Mouse (Mus musculus): ENCODE results near the gene Mtmr3. TPM values are rescaled to one million over a fixed set of nuclear protein-coding genes. Genes with fewer than 3 reads are reported as not detected.

The Mtmr3 gene
- total and polyA plus RNA-seq, 3 experiments, result 29.1 to 31.9 TPM; not detected in 1

DNA sequence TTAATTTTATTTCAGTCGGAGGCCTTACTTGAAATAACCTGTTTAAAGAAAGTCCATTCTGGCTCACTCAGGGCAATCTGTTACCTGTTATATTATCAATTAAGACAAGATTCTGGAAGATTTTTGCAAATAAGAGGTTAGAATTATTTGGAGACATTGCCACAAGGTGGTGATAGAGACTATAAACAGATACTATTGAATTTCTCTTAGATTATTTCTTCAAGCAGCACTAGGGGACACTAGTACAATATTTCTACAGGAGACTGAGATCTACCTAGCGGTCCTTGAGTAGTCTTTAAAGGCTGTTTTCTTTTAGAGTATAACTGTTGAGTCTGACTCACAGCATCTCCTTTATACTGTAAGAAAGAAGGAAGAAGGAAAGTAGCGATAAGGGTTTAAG is 158.0 kb downstream of the Mtmr3 start (continued):
- TF ChIP-seq BHLHE40 (IDR thresholded peaks at IDR 0.05; ENCODE audit: borderline replicate concordance, low read depth, low read length) (no peak), EP300 (IDR thresholded peaks at IDR 0.05; ENCODE audit: low read depth in 1 of 2, low read length in 2 of 2) (no peak), POLR2A (IDR thresholded peaks at IDR 0.05; ENCODE audit: control insufficient read depth in 1 of 2, insufficient read depth in 1 of 2, low read depth in 1 of 2, low read length in 2 of 2, poor library complexity in 1 of 2) (no peak), MYC (IDR thresholded peaks at IDR 0.05; ENCODE audit: low read depth, low read length) (no peak), NELFE (IDR thresholded peaks at IDR 0.05; ENCODE audit: low read depth, low read length) (no peak), CTCF (IDR thresholded peaks at IDR 0.05 in 2 of 3, conservative IDR thresholded peaks at IDR 0.05 in 1 of 3; ENCODE audit: control insufficient read depth in 1 of 3, insufficient read depth in 1 of 3, low read depth in 2 of 3, low read length in 3 of 3, poor library complexity in 1 of 3, severe bottlenecking in 1 of 3) (peak in 2 of 3 experiments; percentile 22 to 90; a peak in 3 of 6 replicates)

DNA sequence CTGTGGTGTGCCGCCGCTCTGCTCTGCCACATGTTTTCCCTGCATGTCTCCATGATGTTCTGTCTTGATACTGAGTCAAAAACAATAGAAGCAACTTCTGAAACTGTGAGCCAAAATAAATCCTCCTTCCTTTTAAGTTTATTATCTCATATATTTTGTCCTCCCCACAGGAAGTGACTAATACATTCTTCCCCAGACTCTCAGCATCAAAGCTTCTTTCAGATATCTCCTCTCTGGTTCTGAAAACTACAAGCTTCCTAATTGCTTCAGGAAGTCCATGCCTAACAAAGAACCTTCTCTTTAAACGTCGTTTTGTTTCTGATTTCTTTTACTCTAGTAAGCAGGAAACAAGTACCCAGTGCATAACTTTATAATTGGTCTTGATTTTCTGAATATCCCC is 160.2 kb downstream of the Mtmr3 start:
- TF ChIP-seq GATA1 (IDR thresholded peaks at IDR 0.05; ENCODE audit: low read depth, low read length) (0 out of 2 replicates have a peak, but pooled peaks have one; percentile 21), SIN3A (IDR thresholded peaks at IDR 0.05; ENCODE audit: low read length) (no peak)
- peaks cover 0 to 2% of the 10 kb centered on the region in 2 experiments; a peak in 1 of 4 replicates for H3K4me1 ChIP-seq (ENCODE audit: control insufficient read depth in 1 of 2, insufficient read depth in 2 of 2, low read length in 2 of 2)
- H3K79me2 ChIP-seq (ENCODE audit: control insufficient read depth, insufficient read depth, low read length, poor library complexity), result peaks cover 1% of the 10 kb centered on the region; the same call in 1 of the 2 replicates
- no peak overlapping the region for H3K4me3 ChIP-seq (ENCODE audit: control insufficient read depth in 1 of 2, insufficient read depth in 1 of 2, low read depth in 2 of 2, low read length in 2 of 2)
- no peak for DNase-seq (ENCODE audit: low read depth, low spot score)
- no peak overlapping the region for H3K9ac ChIP-seq (ENCODE audit: control insufficient read depth, low read depth, low read length, poor library complexity, severe bottlenecking)
- peaks cover 0 to 2% of the 10 kb centered on the region in 2 experiments; a peak in 3 of 4 replicates for H3K36me3 ChIP-seq (ENCODE audit: control insufficient read depth in 1 of 2, insufficient read depth in 2 of 2, low read length in 2 of 2)
- no peaks in the 10 kb centered on the region for H3K27me3 ChIP-seq (ENCODE audit: control insufficient read depth in 1 of 2, insufficient read depth in 2 of 2, low read length in 2 of 2)
- H3K9me3 ChIP-seq (replicated peaks; ENCODE audit: insufficient read depth, low read length), result no peaks in the 10 kb centered on the region
- no peak overlapping the region for H3K27ac ChIP-seq (ENCODE audit: control insufficient read depth, low read depth, low read length)

Other genes with a start within 250 kb of the Mtmr3 start
- 17.0 and 18.6 TPM in 2 replicates for gene Hormad2, start 153.8 kb downstream of the Mtmr3 start, total RNA-seq (2012; rRNA removed)
- 10 to 100 TPM in 1 of 2 experiments, not detected in 1; 16.0 TPM for gene Hormad2, start 153.8 kb downstream of the Mtmr3 start, polyA plus RNA-seq (2012; ENCODE audit: insufficient read depth in 1 of 2, insufficient read length in 2 of 2, low read depth in 1 of 2, low replicate concordance in 2 of 2, missing spikeins in 1 of 2)
- gene Gm11032, start 25.2 kb upstream of the Mtmr3 start, total RNA-seq (2012; rRNA removed), result not detected in 2 replicates
- not detected for gene Gm11032, start 25.2 kb upstream of the Mtmr3 start, polyA plus RNA-seq (2012; ENCODE audit: insufficient read depth in 1 of 2, insufficient read length in 2 of 2, low read depth in 1 of 2, low replicate concordance in 2 of 2, missing spikeins in 1 of 2)
- gene Ascc2, start 42.9 kb upstream of the Mtmr3 start, total RNA-seq (2012; rRNA removed), result 27.5 and 29.4 TPM in 2 replicates
- 10 to 100 TPM; 43.5 to 98.2 TPM for gene Ascc2, start 42.9 kb upstream of the Mtmr3 start, polyA plus RNA-seq (2012; ENCODE audit: insufficient read depth in 1 of 2, insufficient read length in 2 of 2, low read depth in 1 of 2, low replicate concordance in 2 of 2, missing spikeins in 1 of 2)
- gene Uqcr10, start 109.5 kb upstream of the Mtmr3 start, total RNA-seq (2012; rRNA removed), result 1,416 and 1,438 TPM in 2 replicates
- 100 to 1,000 TPM in 1 of 2 experiments, not detected in 1; 598 TPM for gene Uqcr10, start 109.5 kb upstream of the Mtmr3 start, polyA plus RNA-seq (2012; ENCODE audit: insufficient read depth in 1 of 2, insufficient read length in 2 of 2, low read depth in 1 of 2, low replicate concordance in 2 of 2, missing spikeins in 1 of 2)
- gene Zmat5, start 109.8 kb upstream of the Mtmr3 start, total RNA-seq (2012; rRNA removed), result 39.3 and 40.1 TPM in 2 replicates
- gene Zmat5, start 109.8 kb upstream of the Mtmr3 start, polyA plus RNA-seq (2012; ENCODE audit: insufficient read depth in 1 of 2, insufficient read length in 2 of 2, low read depth in 1 of 2, low replicate concordance in 2 of 2, missing spikeins in 1 of 2), result 10 to 100 TPM in 1 of 2 experiments, not detected in 1; 36.9 TPM
- 0.23 TPM in 2 replicates for gene Cabp7, start 151.9 kb upstream of the Mtmr3 start, total RNA-seq (2012; rRNA removed)
- not detected for gene Cabp7, start 151.9 kb upstream of the Mtmr3 start, polyA plus RNA-seq (2012; ENCODE audit: insufficient read depth in 1 of 2, insufficient read length in 2 of 2, low read depth in 1 of 2, low replicate concordance in 2 of 2, missing spikeins in 1 of 2)

Measured in MEL (cell line).